Mouse (Mus musculus) C2C12 (cell line): ENCODE measurements around the gene Cyp2t4.

Experiments
- CEBPB ChIP-seq: IDR thresholded peaks from one replicate; pipeline ENCODE4 v1.6.1; 2011; ENCODE audit warnings: low read depth, mild to moderate bottlenecking, control low read depth, moderate library complexity
- CTCF ChIP-seq: IDR thresholded peaks from one replicate; pipeline ENCODE4 v1.5.1; 2011; ENCODE audit not compliant: control insufficient read depth, insufficient read depth, insufficient read length
- FOSL1 ChIP-seq: IDR thresholded peaks from one replicate; pipeline ENCODE4 v1.8.0; 2011; ENCODE audit warnings: mild to moderate bottlenecking, low read length; ENCODE audit not compliant: poor library complexity, insufficient read depth, severe bottlenecking
- MAX ChIP-seq: IDR thresholded peaks from one replicate; pipeline ENCODE4 v1.6.1; 2011; ENCODE audit warnings: mild to moderate bottlenecking, control low read depth
- MYOD1 ChIP-seq: IDR thresholded peaks from one replicate; pipeline ENCODE4 v1.6.1; 2011; ENCODE audit warnings: low read depth; ENCODE audit not compliant: control insufficient read depth, insufficient read length
- USF1 ChIP-seq: IDR thresholded peaks from one replicate; pipeline ENCODE4 v1.6.1; 2011; ENCODE audit warnings: low read depth, mild to moderate bottlenecking, control low read depth, moderate library complexity

- TF ChIP-seq CTCF: no peak
- TF ChIP-seq USF1: no peak
- TF ChIP-seq CEBPB: no peak
- TF ChIP-seq MYOD1: no peak
- TF ChIP-seq MAX: no peak
- no peak for TF ChIP-seq FOSL1
Observed at GRCm38 (mm10) chr7:27170981-27171380, 17.5 kb downstream of the Cyp2t4 start.
